Mouse (Mus musculus) neural tube, embryonic 14.5 days (tissue): ENCODE results near the gene Washc4. TPM values are rescaled to one million over a fixed set of nuclear protein-coding genes. Genes with fewer than 3 reads are reported as not detected.
"Not testable (repeated sequence)": the region's sequence is repeated elsewhere in the genome, so short reads cannot be mapped to it uniquely, and the experiment has no call there.

ENCODE experiments used
- ATAC-seq: fragments of 200-750 bp; cut with Nextera tagmentation; 2 replicates; pipeline ENCODE4 v1.8.0; 2017; ENCODE audit warnings: low read depth, mild to moderate bottlenecking, moderate TSS enrichment, moderate library complexity
- H3K27ac ChIP-seq: fragments of 300-500 bp; sonication (generic); 2 replicates; pipeline ENCODE4 v1.5.1; 2014; ENCODE audit warnings: low read depth, mild to moderate bottlenecking, control low read depth, low read length, moderate library complexity, mixed read lengths
- H3K27me3 ChIP-seq: fragments of 300-500 bp; sonication (generic); 2 replicates; pipeline ENCODE4 v1.6.1; 2014; ENCODE audit warnings: low read length; ENCODE audit not compliant: control insufficient read depth, insufficient read depth
- H3K36me3 ChIP-seq: fragments of 300-500 bp; sonication (generic); 2 replicates; pipeline ENCODE4 v1.6.1; 2014; ENCODE audit warnings: low read length, mixed read lengths; ENCODE audit not compliant: control insufficient read depth, insufficient read depth
- H3K4me1 ChIP-seq: fragments of 300-500 bp; sonication (generic); 2 replicates; pipeline ENCODE4 v1.6.1; 2014; ENCODE audit warnings: low read length; ENCODE audit not compliant: control insufficient read depth, insufficient read depth
- H3K4me2 ChIP-seq: fragments of 300-500 bp; sonication (generic); 2 replicates; pipeline ENCODE4 v1.6.1; 2014; ENCODE audit warnings: mild to moderate bottlenecking, low read depth, low read length, control low read depth
- H3K4me3 ChIP-seq: fragments of 300-500 bp; sonication (generic); 2 replicates; pipeline ENCODE4 v1.5.1; 2014; ENCODE audit warnings: low read depth, low read length, control low read depth, mixed read lengths
- H3K9ac ChIP-seq: fragments of 300-500 bp; sonication (generic); replicated peaks from 2 replicates; pipeline ENCODE4 v1.6.1; 2014; ENCODE audit warnings: low read depth, mild to moderate bottlenecking, control low read depth, low read length, mixed read lengths
- H3K9me3 ChIP-seq: fragments of 300-500 bp; sonication (generic); 2 replicates; pipeline ENCODE4 v1.6.1; 2016; ENCODE audit warnings: low read length; ENCODE audit not compliant: control insufficient read depth
- WGBS: fragments of 180-500 bp; shearing (Covaris S2); extraction: QIAGEN DNeasy Blood & Tissue Kit; methylation state at CpG from one replicate; pipeline ENCODE4 v1.1.7; 2014; 5-methylcytosine and 5-hydroxymethylcytosine counted together
- polyA plus RNA-seq: library from polyadenylated mRNA; unstranded; fragments of >200 nt; fragmentation: Nextera tagmentation; extraction: Ambion mirVana; gene quantifications from 2 replicates; pipeline ENCODE4 v1.2.1, GENCODE M21; 2014

Gene Washc4
- polyA plus RNA-seq: 35.0 and 47.4 TPM in 2 replicates

- no peaks in the 10 kb centered on the region for H3K27me3 ChIP-seq
- peaks cover 9% of the 10 kb centered on the region; the same call in 1 of the 2 replicates for H3K4me1 ChIP-seq
- WGBS: 2% methylated on average over 49 of the region's 49 CpGs
- ATAC-seq: peak; percentile 99
- H3K9ac ChIP-seq: peak within 1 kb of the TSS; percentile 91
- H3K36me3 ChIP-seq: no peaks in the 10 kb centered on the region
- H3K27ac ChIP-seq: peak within 1 kb of the TSS; percentile 91
- peak within 1 kb of the TSS; percentile 71 for H3K4me2 ChIP-seq
- H3K9me3 ChIP-seq: no peaks in the 10 kb centered on the region
- H3K4me3 ChIP-seq: peak within 1 kb of the TSS; percentile 83
Observed at GRCm38 (mm10) chr10:83543439-83544102, at the start of gene Washc4. Gene Washc4 (plus strand): TSS chr10:83543752.

GRCm38 (mm10) chr10:83497321-83497720 lies 46.2 kb upstream of the Washc4 start:
- H3K4me1 ChIP-seq: no peaks in the 10 kb centered on the region
- 85% methylated on average over 13 of the region's 13 CpGs for WGBS
- no peak for ATAC-seq
- no peak overlapping the region for H3K4me3 ChIP-seq
- no peak overlapping the region for H3K4me2 ChIP-seq
- peaks cover 38% of the 10 kb centered on the region for H3K36me3 ChIP-seq
- no peaks in the 10 kb centered on the region for H3K9me3 ChIP-seq
- no peak overlapping the region for H3K27ac ChIP-seq
- H3K27me3 ChIP-seq: no peaks in the 10 kb centered on the region
- no peak overlapping the region for H3K9ac ChIP-seq

- H3K9me3 ChIP-seq: no peaks in the 10 kb centered on the region
- no peak overlapping the region for H3K9ac ChIP-seq
- H3K4me1 ChIP-seq: no peaks in the 10 kb centered on the region
- H3K27me3 ChIP-seq: no peaks in the 10 kb centered on the region
- peaks cover 34% of the 10 kb centered on the region for H3K36me3 ChIP-seq
- ATAC-seq: no peak
- H3K4me2 ChIP-seq: no peak overlapping the region
- H3K27ac ChIP-seq: no peak overlapping the region
- H3K4me3 ChIP-seq: no peak overlapping the region
- WGBS: 66% methylated on average over 8 of the region's 8 CpGs
Observed at GRCm38 (mm10) chr10:83508962-83509660, 34.4 kb upstream of the Washc4 start.

GRCm38 (mm10) chr10:83511304-83511703 lies 32.2 kb upstream of the Washc4 start:
- H3K27me3 ChIP-seq: no peaks in the 10 kb centered on the region
- H3K9ac ChIP-seq: no peak overlapping the region
- no peaks in the 10 kb centered on the region for H3K9me3 ChIP-seq
- H3K4me2 ChIP-seq: no peak overlapping the region
- peaks cover 31% of the 10 kb centered on the region; the same call in 1 of the 2 replicates for H3K36me3 ChIP-seq
- no peak overlapping the region for H3K27ac ChIP-seq
- 83% methylated on average over 5 of the region's 5 CpGs for WGBS
- no peak for ATAC-seq
- no peaks in the 10 kb centered on the region for H3K4me1 ChIP-seq
- H3K4me3 ChIP-seq: no peak overlapping the region

- Histone ChIP-seq H3K4me3 (no peak overlapping the region), H3K9ac (no peak overlapping the region), H3K9me3 (no peaks in the 10 kb centered on the region), H3K27me3 (no peaks in the 10 kb centered on the region), H3K4me2 (no peak overlapping the region), H3K36me3 (peaks cover 33% of the 10 kb centered on the region; the same call in 1 of the 2 replicates), H3K4me1 (no peaks in the 10 kb centered on the region), H3K27ac (no peak overlapping the region)
- ATAC-seq: no peak
- whole genome bisulfite sequencing: 77% methylated on average over 8 of the region's 8 CpGs
Observed at GRCm38 (mm10) chr10:83513736-83514135, 29.8 kb upstream of the Washc4 start.

DNA sequence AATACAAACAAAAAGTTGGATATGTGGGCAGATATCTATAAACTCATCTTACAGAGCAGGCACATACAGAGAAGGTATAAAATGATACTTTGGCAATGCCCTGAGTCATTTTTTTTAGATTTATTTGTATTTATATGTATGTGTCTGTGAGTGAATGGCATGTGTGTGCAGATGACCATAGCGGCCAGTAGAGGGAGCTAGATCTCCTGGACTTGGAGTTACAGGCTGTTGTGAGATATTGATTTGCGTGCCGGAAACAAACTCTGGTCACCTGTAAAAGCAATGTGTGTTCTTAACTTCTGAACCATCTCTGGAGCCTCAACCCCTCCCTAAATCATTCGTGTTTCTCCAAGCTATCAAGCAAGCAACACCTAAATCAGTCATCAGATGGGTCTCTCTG lies 22.6 kb upstream of the Washc4 start:
- 81% methylated on average over 4 of the region's 4 CpGs for WGBS
- H3K9ac ChIP-seq: no peak overlapping the region
- no peak overlapping the region for H3K27ac ChIP-seq
- no peaks in the 10 kb centered on the region for H3K9me3 ChIP-seq
- H3K4me1 ChIP-seq: no peaks in the 10 kb centered on the region
- H3K4me2 ChIP-seq: no peak overlapping the region
- no peaks in the 10 kb centered on the region for H3K27me3 ChIP-seq
- no peak overlapping the region for H3K4me3 ChIP-seq
- no peak for ATAC-seq
- H3K36me3 ChIP-seq: peaks cover 23% of the 10 kb centered on the region

GRCm38 (mm10) chr10:83524238-83524637 lies 19.3 kb upstream of the Washc4 start:
- not testable (repeated sequence) for H3K4me1 ChIP-seq, H3K9me3 ChIP-seq, H3K4me3 ChIP-seq, H3K27me3 ChIP-seq, H3K27ac ChIP-seq, H3K9ac ChIP-seq, ATAC-seq, H3K4me2 ChIP-seq
- peaks cover 24% of the 10 kb centered on the region for H3K36me3 ChIP-seq

GRCm38 (mm10) chr10:83530384-83530967 lies 13.1 kb upstream of the Washc4 start:
- WGBS: 93% methylated on average over 6 of the region's 6 CpGs
- 0 out of 2 replicates have a peak, but pooled peaks cover 12% of the 10 kb centered on the region for H3K36me3 ChIP-seq
- peaks cover 3% of the 10 kb centered on the region; the same call in 1 of the 2 replicates for H3K4me1 ChIP-seq

More at GRCm38 (mm10) chr10:83530384-83530967, 13.1 kb upstream of the Washc4 start:
- Histone ChIP-seq H3K27me3 (no peaks in the 10 kb centered on the region), H3K9ac (no peak overlapping the region), H3K9me3 (no peaks in the 10 kb centered on the region), H3K4me3 (no peak overlapping the region), H3K4me2 (no peak overlapping the region), H3K27ac (no peak overlapping the region)
- no peak for ATAC-seq
